Mouse (Mus musculus): ENCODE data around the gene BC049715. TPM values are rescaled to one million over a fixed set of nuclear protein-coding genes. Genes with fewer than 3 reads are reported as not detected.
A peak's percentile ranks its signal among the peaks of the same experiment; 100 is the strongest.

Gene BC049715
- polyA plus RNA-seq, 1 experiment, result 0.56 TPM

- peaks cover 75% of the 10 kb centered on the region for H3K36me3 ChIP-seq (ENCODE audit: control insufficient read depth, insufficient read depth, low read length)
- H3K27me3 ChIP-seq (ENCODE audit: control insufficient read depth, insufficient read depth, low read length), result no peaks in the 10 kb centered on the region
- no peaks in the 10 kb centered on the region; the same call in 1 of the 2 replicates for H3K4me1 ChIP-seq (ENCODE audit: control insufficient read depth, insufficient read depth, insufficient read length, low read length)
- no peak overlapping the region for H3K4me3 ChIP-seq (ENCODE audit: low read depth, low read length)
- no peak overlapping the region for H3K27ac ChIP-seq (ENCODE audit: insufficient read depth, low read depth, low read length)
- 91% methylated on average over 3 of the region's 3 CpGs for WGBS
- TF ChIP-seq CTCF (IDR thresholded peaks at IDR 0.05; ENCODE audit: extremely low read depth, insufficient read length, insufficient replicate concordance, low read depth, low read length) (no peak), POLR2A (IDR thresholded peaks at IDR 0.05; ENCODE audit: low read depth, low read length) (no peak)
Measured at GRCm38 (mm10) chr6:136817549-136817948, 9.9 kb upstream of the BC049715 start.

- Histone ChIP-seq H3K36me3 (ENCODE audit: control insufficient read depth, insufficient read depth, low read length) (peaks cover 76% of the 10 kb centered on the region), H3K4me3 (ENCODE audit: low read depth, low read length) (no peak overlapping the region), H3K27me3 (ENCODE audit: control insufficient read depth, insufficient read depth, low read length) (no peaks in the 10 kb centered on the region), H3K4me1 (ENCODE audit: control insufficient read depth, insufficient read depth, insufficient read length, low read length) (no peaks in the 10 kb centered on the region), H3K27ac (ENCODE audit: insufficient read depth, low read depth, low read length) (no peak overlapping the region)
- TF ChIP-seq POLR2A (IDR thresholded peaks at IDR 0.05; ENCODE audit: low read depth, low read length) (no peak), CTCF (IDR thresholded peaks at IDR 0.05; ENCODE audit: extremely low read depth, insufficient read length, insufficient replicate concordance, low read depth, low read length) (no peak)
- WGBS, result 96% methylated on average over 21 of the region's 21 CpGs
Measured at GRCm38 (mm10) chr6:136820381-136820780, 7.0 kb upstream of the BC049715 start.

- Histone ChIP-seq H3K36me3 (ENCODE audit: control insufficient read depth, insufficient read depth, low read length) (peaks cover 71% of the 10 kb centered on the region), H3K27ac (ENCODE audit: insufficient read depth, low read depth, low read length) (no peak overlapping the region)
- 93% methylated on average over 18 of the region's 18 CpGs for WGBS
Measured at GRCm38 (mm10) chr6:136821086-136821485, 6.3 kb upstream of the BC049715 start.

GRCm38 (mm10) chr6:136824987-136825386, 2.4 kb upstream of the BC049715 start:
- Histone ChIP-seq H3K4me1 (ENCODE audit: control insufficient read depth, insufficient read depth, insufficient read length, low read length) (peaks cover 3% of the 10 kb centered on the region), H3K4me3 (ENCODE audit: low read depth, low read length) (no peak overlapping the region), H3K27me3 (ENCODE audit: control insufficient read depth, insufficient read depth, low read length) (no peaks in the 10 kb centered on the region), H3K27ac (ENCODE audit: insufficient read depth, low read depth, low read length) (no peak overlapping the region), H3K36me3 (ENCODE audit: control insufficient read depth, insufficient read depth, low read length) (peaks cover 45% of the 10 kb centered on the region)
- TF ChIP-seq POLR2A (IDR thresholded peaks at IDR 0.05; ENCODE audit: low read depth, low read length) (no peak), CTCF (IDR thresholded peaks at IDR 0.05; ENCODE audit: extremely low read depth, insufficient read length, insufficient replicate concordance, low read depth, low read length) (no peak)
- 86% methylated on average over 8 of the region's 8 CpGs for WGBS

More at GRCm38 (mm10) chr6:136821086-136821485, 6.3 kb upstream of the BC049715 start:
- TF ChIP-seq POLR2A (IDR thresholded peaks at IDR 0.05; ENCODE audit: low read depth, low read length), result no peak
- no peak for TF ChIP-seq CTCF (IDR thresholded peaks at IDR 0.05; ENCODE audit: extremely low read depth, insufficient read length, insufficient replicate concordance, low read depth, low read length)
- no peak overlapping the region for H3K4me3 ChIP-seq (ENCODE audit: low read depth, low read length)
- H3K4me1 ChIP-seq (ENCODE audit: control insufficient read depth, insufficient read depth, insufficient read length, low read length), result no peaks in the 10 kb centered on the region
- H3K27me3 ChIP-seq (ENCODE audit: control insufficient read depth, insufficient read depth, low read length), result no peaks in the 10 kb centered on the region

- no peaks in the 10 kb centered on the region for H3K27me3 ChIP-seq (ENCODE audit: control insufficient read depth, insufficient read depth, low read length)
- peak overlapping the region; percentile 96 for H3K4me3 ChIP-seq (ENCODE audit: low read depth, low read length)
- TF ChIP-seq POLR2A (IDR thresholded peaks at IDR 0.05; ENCODE audit: low read depth, low read length) (no peak), CTCF (IDR thresholded peaks at IDR 0.05; ENCODE audit: extremely low read depth, insufficient read length, insufficient replicate concordance, low read depth, low read length) (no peak)
- peaks cover 3% of the 10 kb centered on the region for H3K4me1 ChIP-seq (ENCODE audit: control insufficient read depth, insufficient read depth, insufficient read length, low read length)
- no peak overlapping the region for H3K27ac ChIP-seq (ENCODE audit: insufficient read depth, low read depth, low read length)
- 4% methylated on average over 7 of the region's 7 CpGs for WGBS
- peaks cover 25% of the 10 kb centered on the region for H3K36me3 ChIP-seq (ENCODE audit: control insufficient read depth, insufficient read depth, low read length)
Measured at GRCm38 (mm10) chr6:136827116-136827515, 310 bp upstream of the BC049715 start.

- Histone ChIP-seq H3K27ac (ENCODE audit: insufficient read depth, low read depth, low read length) (peak within 1 kb of the TSS; percentile 66), H3K4me1 (ENCODE audit: control insufficient read depth, insufficient read depth, insufficient read length, low read length) (peaks cover 3% of the 10 kb centered on the region), H3K36me3 (ENCODE audit: control insufficient read depth, insufficient read depth, low read length) (peaks cover 16% of the 10 kb centered on the region), H3K27me3 (ENCODE audit: control insufficient read depth, insufficient read depth, low read length) (no peaks in the 10 kb centered on the region), H3K4me3 (ENCODE audit: low read depth, low read length) (peak within 1 kb of the TSS; percentile 96)
- TF ChIP-seq POLR2A (IDR thresholded peaks at IDR 0.05; ENCODE audit: low read depth, low read length) (peak; percentile 23; the same call in 1 of the 2 replicates), CTCF (IDR thresholded peaks at IDR 0.05; ENCODE audit: extremely low read depth, insufficient read length, insufficient replicate concordance, low read depth, low read length) (no peak)
- WGBS, result under 1% methylated on average over 45 of the region's 45 CpGs
Measured at GRCm38 (mm10) chr6:136827881-136828561, 595 bp downstream of the BC049715 start, which contains the start of gene Wbp11. Wbp11 (minus strand) TSS chr6:136828233.

- Histone ChIP-seq H3K36me3 (ENCODE audit: control insufficient read depth, insufficient read depth, low read length) (peaks cover 14% of the 10 kb centered on the region), H3K4me3 (ENCODE audit: low read depth, low read length) (no peak overlapping the region), H3K27me3 (ENCODE audit: control insufficient read depth, insufficient read depth, low read length) (no peaks in the 10 kb centered on the region), H3K27ac (ENCODE audit: insufficient read depth, low read depth, low read length) (no peak overlapping the region; the same call in 1 of the 2 replicates), H3K4me1 (ENCODE audit: control insufficient read depth, insufficient read depth, insufficient read length, low read length) (peaks cover 3% of the 10 kb centered on the region)
- no peak for TF ChIP-seq CTCF (IDR thresholded peaks at IDR 0.05; ENCODE audit: extremely low read depth, insufficient read length, insufficient replicate concordance, low read depth, low read length)
- TF ChIP-seq POLR2A (IDR thresholded peaks at IDR 0.05; ENCODE audit: low read depth, low read length), result no peak
- WGBS, result 28% methylated on average over 4 of the region's 4 CpGs
Measured at GRCm38 (mm10) chr6:136828681-136829080, 1.3 kb downstream of the BC049715 start.
